In genomic region chr10:76530922-76531321, GRCm38 (mm10) we compare ENCODE assay signal across 9 mouse cellular contexts. TPM values are rescaled to one million over a fixed set of nuclear protein-coding genes. Genes with fewer than 3 reads are reported as not detected.
DNase-seq lines count a peak whose midpoint lies in the region; ATAC-seq and TF ChIP-seq lines count a peak whose summit lies in the region.
"Had no signal": no experiment of that assay in that cellular context is flagged by ENCODE, and none has a peak within 500 bp of the region (broad histone marks: within the 10 kb centered on the region; RNA-seq: fewer than 3 reads in every experiment).

No protein-coding gene starts in this region.

- dilution Hi-C loops in CH12.LX (cut with MboI; ENCODE audit: extremely low pct_ligation_motif_present, extremely low pct_unique_long_range_greater_than_20kb, low sequenced_read_pairs), result no loop called here

- no peaks in the 10 kb centered on the region for H3K27me3 ChIP-seq in CH12.LX (replicated peaks)
- H3K27me3 ChIP-seq in forebrain, postnatal 0 days (ENCODE audit: insufficient read depth, low read length), result no peaks in the 10 kb centered on the region

- 2% methylated on average over 11 of the region's 11 CpGs for WGBS in forebrain, postnatal 0 days

- no peak for TF ChIP-seq EP300 in CH12.LX (IDR thresholded peaks at IDR 0.05; ENCODE audit: low read length)

- H3K9me3 ChIP-seq in CH12.LX (replicated peaks; ENCODE audit: low read length), result no peaks in the 10 kb centered on the region
- no peaks in the 10 kb centered on the region for H3K9me3 ChIP-seq in forebrain, postnatal 0 days (ENCODE audit: low read length)

- no peak for TF ChIP-seq POLR2A in CH12.LX (IDR thresholded peaks at IDR 0.05; ENCODE audit: low read depth, low read length)

- in situ Hi-C loops in CH12.LX (cut with MboI; ENCODE audit: low pct_ligation_motif_present, low pct_unique_long_range_greater_than_20kb, low sequenced_read_pairs), result loop anchor here (10.0 kb wide), 1 partner anchor 56 kb away; no protein-coding TSS in a partner anchor

- H3K27ac ChIP-seq in CH12.LX (ENCODE audit: insufficient read depth, low read depth), result no peak overlapping the region
- H3K27ac ChIP-seq in forebrain, postnatal 0 days (ENCODE audit: low read depth, low read length), result peak overlapping the region; percentile 10; the same call in 1 of the 2 replicates

- peak overlapping the region; percentile 47 for H3K4me2 ChIP-seq in CH12.LX (ENCODE audit: insufficient read depth, low read depth, poor library complexity, severe bottlenecking)
- peak overlapping the region; percentile 78 for H3K4me2 ChIP-seq in forebrain, postnatal 0 days (ENCODE audit: low read depth)

- TF ChIP-seq CTCF in CH12.LX (conservative IDR thresholded peaks at IDR 0.05 in 1 of 2, IDR thresholded peaks at IDR 0.05 in 1 of 2; ENCODE audit: low read depth in 2 of 2, low read length in 2 of 2), result no peak
- TF ChIP-seq CTCF in forebrain, postnatal 0 days (IDR thresholded peaks at IDR 0.05; ENCODE audit: low read depth), result no peak

- peak; percentile 14 for DNase-seq in gastrocnemius, postnatal 10 days
- DNase-seq in gastrocnemius, adult 18-20 months (ENCODE audit: low spot score), result no peak
- DNase-seq in CH12.LX (ENCODE audit: extremely low read depth), result no peak
- no peak for DNase-seq in forebrain, postnatal 0 days
- DNase-seq in left cerebral cortex, adult 9 months (ENCODE audit: low spot score in 2 of 2), result no peak
- no peak for DNase-seq in kidney, adult 9 months
- DNase-seq in lung, postnatal 25 days (ENCODE audit: low spot score), result no peak

- 0 out of 2 replicates have a peak overlapping the region, but pooled peaks have one; percentile 5 for H3K9ac ChIP-seq in CH12.LX (ENCODE audit: insufficient read depth, low read depth)
- H3K9ac ChIP-seq in forebrain, postnatal 0 days, result peak overlapping the region; percentile 69

- no peak for TF ChIP-seq RAD21 in CH12.LX (IDR thresholded peaks at IDR 0.05; ENCODE audit: low read depth, low read length)

- H3K4me3 ChIP-seq in CH12.LX (replicated peaks in 1 of 3; ENCODE audit: low read depth in 2 of 3, low read length in 2 of 3, poor library complexity in 1 of 3), result peak overlapping the region; percentile 63 to 90 (median 69)
- peak overlapping the region; percentile 68 for H3K4me3 ChIP-seq in forebrain, postnatal 0 days (ENCODE audit: low read depth, low read length)

- H3K4me1 ChIP-seq in CH12.LX (ENCODE audit: control insufficient read depth in 1 of 2, insufficient read depth in 2 of 2), result peaks cover 2 to 28% of the 10 kb centered on the region in 2 experiments; a peak in 2 of 4 replicates
- H3K4me1 ChIP-seq in forebrain, postnatal 0 days (ENCODE audit: insufficient read depth), result no peaks in the 10 kb centered on the region

- peaks cover 25 to 31% of the 10 kb centered on the region in 2 experiments for H3K36me3 ChIP-seq in CH12.LX (replicated peaks in 1 of 2; ENCODE audit: control insufficient read depth in 1 of 2, insufficient read depth in 1 of 2, low read length in 1 of 2)
- peaks cover 20% of the 10 kb centered on the region for H3K36me3 ChIP-seq in forebrain, postnatal 0 days (ENCODE audit: insufficient read depth)

- 0 out of 2 replicates have a peak, but pooled peaks cover 2% of the 10 kb centered on the region for H3K79me2 ChIP-seq in CH12.LX (replicated peaks; ENCODE audit: control insufficient read depth, extremely low read depth, insufficient read depth, poor library complexity, severe bottlenecking)

- peak; percentile 16 for ATAC-seq in forebrain, postnatal 0 days
- peak; percentile 5; the same call in 1 of the 2 replicates for ATAC-seq in megakaryocyte, adult 5-6 weeks (ENCODE audit: poor library complexity, severe bottlenecking)

TF ChIP-seq in CH12.LX, 34 proteins besides CTCF, POLR2A, EP300 and RAD21:
- TF ChIP-seq CHD2 (IDR thresholded peaks at IDR 0.05; ENCODE audit: low read length), result no peak
- TF ChIP-seq MYC (IDR thresholded peaks at IDR 0.05; ENCODE audit: low read depth, low read length), result 0 out of 2 replicates have a peak, but pooled peaks have one; percentile 13

RNA-seq across cellular contexts. Expression of gene Lss, which starts 0.5 kb away (rescaled TPM):
- 10 to 100 TPM in 1 of 2 experiments, 1 to 10 TPM in 1; 7.0 to 10.1 TPM for total RNA-seq in gastrocnemius, postnatal 10 days (2021)
- 1 to 10 TPM; 6.5 to 9.8 TPM for total RNA-seq in gastrocnemius, adult 18-20 months (2021)
- total RNA-seq in CH12.LX (2012; rRNA removed) (28.8 and 38.4 TPM in 2 replicates), CH12.LX (2014; rRNA removed) (60.8 and 89.6 TPM in 2 replicates)
- 37.7 and 53.3 TPM in 2 replicates for polyA plus RNA-seq in CH12.LX (2012; ENCODE audit: insufficient read length, low read depth)
- total RNA-seq in forebrain, postnatal 0 days (2014; rRNA removed), result 66.3 and 67.1 TPM in 2 replicates
- 31.5 and 38.6 TPM in 2 replicates for polyA plus RNA-seq in forebrain, postnatal 0 days (2015; fragmentation: Nextera tagmentation; extraction: Ambion mirVana)
- 0.98 and 2.1 TPM in 2 replicates for total RNA-seq in megakaryocyte, adult 5-6 weeks (2015)
- total RNA-seq in megakaryocyte, adult 5-6 weeks (2017), result 1.7 and 2.5 TPM in 2 replicates

RNA-seq across cellular contexts. Expression of gene Spatc1l, which starts 31.1 kb away (rescaled TPM):
- total RNA-seq in gastrocnemius, postnatal 10 days (2021), result not detected
- not detected for total RNA-seq in gastrocnemius, adult 18-20 months (2021)
- not detected in 2 replicates for total RNA-seq in CH12.LX (2012; rRNA removed)
- total RNA-seq in CH12.LX (2014; rRNA removed), result 0.17 TPM in 1 of 2 replicates, not detected in the other
- not detected in 2 replicates for polyA plus RNA-seq in CH12.LX (2012; ENCODE audit: insufficient read length, low read depth)
- total RNA-seq in forebrain, postnatal 0 days (2014; rRNA removed), result 0.38 TPM in 1 of 2 replicates, not detected in the other
- not detected in 2 replicates for polyA plus RNA-seq in forebrain, postnatal 0 days (2015; fragmentation: Nextera tagmentation; extraction: Ambion mirVana)
- not detected in 2 replicates for total RNA-seq in megakaryocyte, adult 5-6 weeks (2015)
- not detected in 2 replicates for total RNA-seq in megakaryocyte, adult 5-6 weeks (2017)
- total RNA-seq: hematopoietic stem cell, adult 5-6 weeks had no signal

RNA-seq across cellular contexts. Expression of gene Ftcd, which starts 44.5 kb away (rescaled TPM):
- not detected for total RNA-seq in gastrocnemius, postnatal 10 days (2021)
- under 1 TPM in 1 of 2 experiments, not detected in 1; 0.57 TPM for total RNA-seq in gastrocnemius, adult 18-20 months (2021)
- total RNA-seq in CH12.LX (2012; rRNA removed) (not detected in 2 replicates), CH12.LX (2014; rRNA removed) (not detected in 2 replicates)
- polyA plus RNA-seq in CH12.LX (2012; ENCODE audit: insufficient read length, low read depth), result not detected in 2 replicates
- total RNA-seq in forebrain, postnatal 0 days (2014; rRNA removed), result 0.05 and 0.08 TPM in 2 replicates
- polyA plus RNA-seq in forebrain, postnatal 0 days (2015; fragmentation: Nextera tagmentation; extraction: Ambion mirVana), result 0.17 TPM in 1 of 2 replicates, not detected in the other
- total RNA-seq in megakaryocyte, adult 5-6 weeks (2015), result not detected in 2 replicates
- not detected in 2 replicates for total RNA-seq in megakaryocyte, adult 5-6 weeks (2017)
- total RNA-seq: hematopoietic stem cell, adult 5-6 weeks had no signal
